33 mouse cellular contexts compared by ENCODE assay signal in genomic region chr9:45207015-45207743, GRCm38 (mm10). TPM values are rescaled to one million over a fixed set of nuclear protein-coding genes. Genes with fewer than 3 reads are reported as not detected.
DNase-seq lines count a peak whose midpoint lies in the region; ATAC-seq lines count a peak whose summit lies in the region.
"Had no signal": no experiment of that assay in that cellular context is flagged by ENCODE, and none has a peak within 500 bp of the region (broad histone marks: within the 10 kb centered on the region; RNA-seq: fewer than 3 reads in every experiment).

No protein-coding gene starts in this region.

- 0 out of 2 replicates have a peak, but pooled peaks cover 6% of the 10 kb centered on the region for H3K4me1 ChIP-seq in liver, embryonic 12.5 days
- H3K4me1 ChIP-seq: embryonic facial prominence, embryonic 12.5 days; heart, embryonic 10.5 days; heart, embryonic 15.5 days; hindbrain, embryonic 13.5 days; midbrain, embryonic 12.5 days had no signal

- H3K27ac ChIP-seq in liver, embryonic 12.5 days: no peak overlapping the region
- H3K27ac ChIP-seq: embryonic facial prominence, embryonic 12.5 days; forebrain, embryonic 10.5 days; heart, embryonic 10.5 days; heart, embryonic 15.5 days; hindbrain, embryonic 13.5 days; liver, embryonic 15.5 days; midbrain, embryonic 12.5 days had no signal

- no peaks in the 10 kb centered on the region for H3K36me3 ChIP-seq in liver, embryonic 12.5 days
- H3K36me3 ChIP-seq: embryonic facial prominence, embryonic 12.5 days; forebrain, embryonic 10.5 days; G1E; heart, embryonic 10.5 days; heart, embryonic 15.5 days; hindbrain, embryonic 13.5 days; liver, embryonic 15.5 days; midbrain, embryonic 12.5 days had no signal

- ATAC-seq in CD4-positive, CD25-positive, alpha-beta regulatory T cell, adult 4 months: peak; percentile 63
- peak; percentile 52; the same call in 1 of the 2 replicates for ATAC-seq in common myeloid progenitor, adult 5-6 weeks (replicated peaks; ENCODE audit: low read depth, poor library complexity, severe bottlenecking)
- no peak for ATAC-seq in liver, embryonic 12.5 days
- ATAC-seq: forebrain, postnatal 0 days had no signal

- no peaks in the 10 kb centered on the region for H3K27me3 ChIP-seq in liver, embryonic 12.5 days (replicated peaks)
- H3K27me3 ChIP-seq: embryonic facial prominence, embryonic 12.5 days; heart, embryonic 15.5 days; hindbrain, embryonic 13.5 days; liver, embryonic 15.5 days; midbrain, embryonic 12.5 days had no signal

- DNase-seq in CD4-positive helper T cell, adult 2 months (ENCODE audit: low read depth, low spot score): peak; percentile 68
- peak; percentile 51 for DNase-seq in thymus, postnatal 14 days
- DNase-seq in urinary bladder, postnatal 25 days (ENCODE audit: low spot score): no peak
- no peak for DNase-seq in cerebellum, postnatal 10 days
- DNase-seq: adrenal gland, adult 8-10 months; cerebellum, adult 2 months; cerebellum, postnatal 25 days; embryo, embryonic 11 days; forebrain, postnatal 0 days; heart, postnatal 4 days; kidney, adult 11 months; kidney, postnatal 14 days; layer of hippocampus, adult 9-11 months; liver; lung, embryonic 14.5 days; lung, postnatal 14 days had no signal

- no peak overlapping the region for H3K9ac ChIP-seq in liver, embryonic 12.5 days
- H3K9ac ChIP-seq: embryonic facial prominence, embryonic 12.5 days; forebrain, postnatal 0 days; heart, embryonic 15.5 days; hindbrain, embryonic 13.5 days; liver, embryonic 15.5 days; lung, embryonic 14.5 days; midbrain, embryonic 12.5 days had no signal

- H3K4me3 ChIP-seq in liver, embryonic 12.5 days: no peak overlapping the region
- H3K4me3 ChIP-seq: embryonic facial prominence, embryonic 12.5 days; forebrain, embryonic 10.5 days; heart, embryonic 10.5 days; heart, embryonic 15.5 days; hindbrain, embryonic 13.5 days; liver, embryonic 15.5 days; midbrain, embryonic 12.5 days had no signal

- WGBS in liver, embryonic 12.5 days (ENCODE audit: insufficient replicate concordance): 51% methylated on average over 7 of the region's 7 CpGs

- no peak overlapping the region for H3K4me2 ChIP-seq in liver, embryonic 12.5 days
- H3K4me2 ChIP-seq: embryonic facial prominence, embryonic 12.5 days; heart, embryonic 15.5 days; hindbrain, embryonic 13.5 days; liver, embryonic 15.5 days; lung, embryonic 14.5 days; midbrain, embryonic 12.5 days had no signal

- no peaks in the 10 kb centered on the region for H3K9me3 ChIP-seq in liver, embryonic 12.5 days (replicated peaks)
- H3K9me3 ChIP-seq: embryonic facial prominence, embryonic 12.5 days; forebrain, embryonic 10.5 days; G1E; heart, embryonic 10.5 days; heart, embryonic 15.5 days; hindbrain, embryonic 13.5 days; liver, embryonic 15.5 days; midbrain, embryonic 12.5 days had no signal

RNA-seq across cellular contexts. Expression of gene Tmprss4, which starts 3.3 kb away (rescaled TPM):
- polyA plus RNA-seq in CD4-positive, CD25-positive, alpha-beta regulatory T cell, adult 4 months (2017; shearing (Covaris generic)): not detected
- total RNA-seq in common myeloid progenitor, adult 5-6 weeks (2017): 0.19 TPM in 1 of 2 replicates, not detected in the other
- not detected in 2 replicates for polyA plus RNA-seq in liver, embryonic 12.5 days (2016; fragmentation: Nextera tagmentation; extraction: Ambion mirVana)
- total RNA-seq: adrenal gland, adult 8-10 months; forebrain, postnatal 0 days; gastrocnemius, adult 8-10 months; heart, postnatal 4 days; left cerebral cortex, postnatal 10 days had no signal
- polyA plus RNA-seq: forebrain, postnatal 0 days; G1E; heart, embryonic 10.5 days; hindbrain, embryonic 13.5 days; liver, embryonic 15.5 days; midbrain, embryonic 12.5 days; neural tube, embryonic 14.5 days had no signal

RNA-seq across cellular contexts. Expression of gene BC049352, which starts 25.4 kb away (rescaled TPM):
- polyA plus RNA-seq in CD4-positive, CD25-positive, alpha-beta regulatory T cell, adult 4 months (2017; shearing (Covaris generic)): 1 to 10 TPM; 2.5 to 3.2 TPM
- total RNA-seq in common myeloid progenitor, adult 5-6 weeks (2017): not detected in 2 replicates
- 0.10 TPM in 1 of 2 replicates, not detected in the other for polyA plus RNA-seq in liver, embryonic 12.5 days (2016; fragmentation: Nextera tagmentation; extraction: Ambion mirVana)
- total RNA-seq: heart, postnatal 4 days; megakaryocyte, adult 5-6 weeks had no signal
- polyA plus RNA-seq: forebrain, embryonic 10.5 days; G1E; heart, embryonic 10.5 days; heart, embryonic 15.5 days; kidney, embryonic 14.5 days; limb, embryonic 11.5 days; midbrain, embryonic 12.5 days; neural tube, embryonic 14.5 days had no signal

Comparison
In these comparisons a context has a peak if more than half of its experiments do, and no peak if none do; other contexts are left out.
1. DNase-seq: peak in CD4-positive helper T cell, adult 2 months (single experiment) and thymus, postnatal 14 days (single experiment); none in urinary bladder, postnatal 25 days (single experiment) and cerebellum, postnatal 10 days (0 of 2).